ENCODE assay signal across 8 mouse cellular contexts in the genomic region with DNA sequence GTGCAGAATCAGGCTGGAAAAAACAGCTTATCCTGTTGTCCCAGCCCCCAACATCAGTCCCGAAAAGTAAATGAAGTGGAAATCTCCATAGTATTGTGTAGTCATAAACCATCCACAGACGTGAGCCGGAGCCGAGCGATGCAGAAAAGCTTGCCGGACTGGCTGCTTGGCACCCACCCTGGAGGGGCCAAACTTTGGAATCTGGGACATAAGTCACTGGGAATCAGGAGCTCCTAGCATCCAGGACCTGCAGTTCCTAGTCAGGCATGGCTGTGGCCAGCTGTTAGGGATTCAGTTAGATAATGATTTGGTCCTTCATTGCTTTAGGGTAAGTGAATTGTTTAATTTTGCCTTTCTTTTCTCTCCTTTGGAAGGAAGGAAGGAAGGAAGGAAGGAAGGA.
DNase-seq lines count a peak whose midpoint lies in the region; ATAC-seq and TF ChIP-seq lines count a peak whose summit lies in the region.

No protein-coding gene starts in this region.

- TF ChIP-seq POLR2A in thymus, adult 2 months (IDR thresholded peaks at IDR 0.05; ENCODE audit: control insufficient read depth, extremely low read depth, insufficient read depth, low read length, poor library complexity), result no peak
- TF ChIP-seq POLR2A in lung, adult 2 months (IDR thresholded peaks at IDR 0.05; ENCODE audit: borderline replicate concordance, extremely low read depth, low read depth, low read length), result no peak

- H3K9ac ChIP-seq in hindbrain, embryonic 12.5 days, result no peak overlapping the region; the same call in 1 of the 2 replicates
- no peak overlapping the region for H3K9ac ChIP-seq in hindbrain, embryonic 11.5 days (ENCODE audit: low read depth, low read length)
- peak overlapping the region; percentile 11; the same call in 1 of the 2 replicates for H3K9ac ChIP-seq in intestine, embryonic 15.5 days
- no peak overlapping the region for H3K9ac ChIP-seq in limb, embryonic 13.5 days

- no peak for DNase-seq in hindbrain, embryonic 11.5 days (ENCODE audit: low spot score)
- DNase-seq in NIH3T3 (ENCODE audit: low read depth), result peak; percentile 49
- DNase-seq in thymus, adult 2 months, result no peak
- no peak for DNase-seq in heart, postnatal 4 days
- DNase-seq in lung, adult 2 months, result no peak

- H3K4me1 ChIP-seq in hindbrain, embryonic 12.5 days, result peaks cover 13% of the 10 kb centered on the region
- H3K4me1 ChIP-seq in hindbrain, embryonic 11.5 days (replicated peaks; ENCODE audit: control insufficient read depth, insufficient read depth, low read length), result peaks cover 6% of the 10 kb centered on the region
- peaks cover 44% of the 10 kb centered on the region for H3K4me1 ChIP-seq in intestine, embryonic 15.5 days (replicated peaks)
- H3K4me1 ChIP-seq in limb, embryonic 13.5 days, result peaks cover 49% of the 10 kb centered on the region
- peaks cover 10% of the 10 kb centered on the region for H3K4me1 ChIP-seq in thymus, adult 2 months (replicated peaks; ENCODE audit: control insufficient read depth, insufficient read depth, low read length)
- peaks cover 43% of the 10 kb centered on the region for H3K4me1 ChIP-seq in lung, adult 2 months (ENCODE audit: control insufficient read depth, insufficient read depth, low read length)

- no peak overlapping the region for H3K4me3 ChIP-seq in hindbrain, embryonic 12.5 days
- H3K4me3 ChIP-seq in hindbrain, embryonic 11.5 days (ENCODE audit: low read depth, low read length), result no peak overlapping the region
- peak overlapping the region; percentile 77; the same call in 1 of the 2 replicates for H3K4me3 ChIP-seq in intestine, embryonic 15.5 days (replicated peaks)
- peak overlapping the region; percentile 75; the same call in 1 of the 2 replicates for H3K4me3 ChIP-seq in limb, embryonic 13.5 days
- H3K4me3 ChIP-seq in thymus, adult 2 months (ENCODE audit: control insufficient read depth, insufficient read depth, low read length), result no peak overlapping the region
- no peak overlapping the region for H3K4me3 ChIP-seq in lung, adult 2 months (replicated peaks; ENCODE audit: extremely low read depth, low read depth, low read length)

- no peaks in the 10 kb centered on the region for H3K9me3 ChIP-seq in hindbrain, embryonic 12.5 days (replicated peaks)
- H3K9me3 ChIP-seq in hindbrain, embryonic 11.5 days (ENCODE audit: control insufficient read depth, low read length), result no peaks in the 10 kb centered on the region
- no peaks in the 10 kb centered on the region for H3K9me3 ChIP-seq in intestine, embryonic 15.5 days
- no peaks in the 10 kb centered on the region for H3K9me3 ChIP-seq in limb, embryonic 13.5 days

- H3K36me3 ChIP-seq in hindbrain, embryonic 12.5 days, result no peaks in the 10 kb centered on the region
- no peaks in the 10 kb centered on the region for H3K36me3 ChIP-seq in hindbrain, embryonic 11.5 days (ENCODE audit: control insufficient read depth, insufficient read depth, low read length)
- H3K36me3 ChIP-seq in intestine, embryonic 15.5 days, result no peaks in the 10 kb centered on the region
- H3K36me3 ChIP-seq in limb, embryonic 13.5 days, result no peaks in the 10 kb centered on the region
- H3K36me3 ChIP-seq in thymus, adult 2 months (ENCODE audit: control insufficient read depth, insufficient read depth, low read length), result no peaks in the 10 kb centered on the region

- 0 out of 2 replicates have a peak overlapping the region, but pooled peaks have one; percentile 6 for H3K4me2 ChIP-seq in hindbrain, embryonic 12.5 days (replicated peaks)
- H3K4me2 ChIP-seq in hindbrain, embryonic 11.5 days (replicated peaks; ENCODE audit: low read depth, low read length), result no peak overlapping the region
- H3K4me2 ChIP-seq in intestine, embryonic 15.5 days (replicated peaks), result peak overlapping the region; percentile 96
- H3K4me2 ChIP-seq in limb, embryonic 13.5 days (replicated peaks), result peak overlapping the region; percentile 96

- peaks cover 60% of the 10 kb centered on the region for H3K27me3 ChIP-seq in hindbrain, embryonic 12.5 days
- H3K27me3 ChIP-seq in hindbrain, embryonic 11.5 days (ENCODE audit: control insufficient read depth, insufficient read depth, low read length), result peaks cover 34% of the 10 kb centered on the region
- 0 out of 2 replicates have a peak, but pooled peaks cover 4% of the 10 kb centered on the region for H3K27me3 ChIP-seq in intestine, embryonic 15.5 days (replicated peaks)
- peaks cover 53% of the 10 kb centered on the region for H3K27me3 ChIP-seq in limb, embryonic 13.5 days
- H3K27me3 ChIP-seq in thymus, adult 2 months (ENCODE audit: control insufficient read depth, insufficient read depth, low read length), result peaks cover 5% of the 10 kb centered on the region; the same call in 1 of the 2 replicates

- H3K27ac ChIP-seq in hindbrain, embryonic 12.5 days, result no peak overlapping the region
- H3K27ac ChIP-seq in hindbrain, embryonic 11.5 days (ENCODE audit: low read depth, low read length), result no peak overlapping the region
- H3K27ac ChIP-seq in intestine, embryonic 15.5 days, result peak overlapping the region; percentile 8
- no peak overlapping the region for H3K27ac ChIP-seq in limb, embryonic 13.5 days
- no peak overlapping the region for H3K27ac ChIP-seq in thymus, adult 2 months (ENCODE audit: control insufficient read depth, insufficient read depth, low read length)

- 53% methylated on average over 6 of the region's 6 CpGs for WGBS in hindbrain, embryonic 12.5 days
- 65% methylated on average over 6 of the region's 6 CpGs for WGBS in hindbrain, embryonic 11.5 days
- WGBS in intestine, embryonic 15.5 days, result 21% methylated on average over 6 of the region's 6 CpGs
- 52% methylated on average over 6 of the region's 6 CpGs for WGBS in limb, embryonic 13.5 days
- 95% methylated on average over 6 of the region's 6 CpGs for WGBS in thymus, adult 2 months
- 52% methylated on average over 6 of the region's 6 CpGs for WGBS in lung, adult 2 months

- no peak for ATAC-seq in hindbrain, embryonic 12.5 days (ENCODE audit: low FRiP score)
- no peak for ATAC-seq in hindbrain, embryonic 11.5 days (ENCODE audit: low FRiP score)
- no peak for ATAC-seq in intestine, embryonic 15.5 days
- ATAC-seq in limb, embryonic 13.5 days (ENCODE audit: low FRiP score, low read depth), result no peak

- no peak for TF ChIP-seq CTCF in thymus, adult 2 months (IDR thresholded peaks at IDR 0.05; ENCODE audit: borderline replicate concordance, control insufficient read depth, extremely low read depth, insufficient read depth, low read length, poor library complexity)
- no peak for TF ChIP-seq CTCF in lung, adult 2 months (IDR thresholded peaks at IDR 0.05; ENCODE audit: insufficient read depth, low read length)

Comparison
In these comparisons a context has a peak if more than half of its experiments do, and no peak if none do; other contexts are left out.
1. H3K4me3 ChIP-seq: peak in intestine, embryonic 15.5 days (single experiment) and limb, embryonic 13.5 days (single experiment); none in hindbrain, embryonic 12.5 days (single experiment), hindbrain, embryonic 11.5 days (single experiment), thymus, adult 2 months (single experiment) and lung, adult 2 months (single experiment).